Mouse (Mus musculus): ENCODE results near the gene Egfl6. TPM values are rescaled to one million over a fixed set of nuclear protein-coding genes. Genes with fewer than 3 reads are reported as not detected.

Egfl6 gene
- polyA plus RNA-seq, 1 experiment from 2014 or later, result 1.1 TPM

- H3K9me3 ChIP-seq (replicated peaks), result no peaks in the 10 kb centered on the region
- H3K27ac ChIP-seq, result no peak overlapping the region
- H3K27me3 ChIP-seq, result no peaks in the 10 kb centered on the region
- H3K4me2 ChIP-seq, result no peak overlapping the region
- DNase-seq (no peak), ATAC-seq (ENCODE audit: low read depth) (no peak)
- no peak overlapping the region for H3K9ac ChIP-seq
- WGBS (ENCODE audit: insufficient replicate concordance), result 57% methylated on average over 5 of the region's 5 CpGs
- no peak overlapping the region for H3K4me3 ChIP-seq (replicated peaks)
- H3K36me3 ChIP-seq, result no peaks in the 10 kb centered on the region
- H3K4me1 ChIP-seq (replicated peaks), result no peaks in the 10 kb centered on the region
Observed at GRCm38 (mm10) chrX:166564900-166565299, 20.6 kb downstream of the Egfl6 start.

GRCm38 (mm10) chrX:166559333-166559732, 26.2 kb downstream of the Egfl6 start:
- Histone ChIP-seq H3K36me3 (no peaks in the 10 kb centered on the region), H3K4me2 (no peak overlapping the region), H3K27ac (no peak overlapping the region), H3K27me3 (no peaks in the 10 kb centered on the region), H3K9ac (no peak overlapping the region), H3K9me3 (replicated peaks) (no peaks in the 10 kb centered on the region), H3K4me1 (replicated peaks) (no peaks in the 10 kb centered on the region), H3K4me3 (replicated peaks) (no peak overlapping the region)
- WGBS (ENCODE audit: insufficient replicate concordance), result 74% methylated on average over 3 of the region's 3 CpGs
- ATAC-seq (ENCODE audit: low read depth), result no peak
- no peak for DNase-seq

- no peak for ATAC-seq (ENCODE audit: low read depth)
- Histone ChIP-seq H3K9me3 (replicated peaks) (no peaks in the 10 kb centered on the region), H3K36me3 (no peaks in the 10 kb centered on the region), H3K4me1 (replicated peaks) (no peaks in the 10 kb centered on the region), H3K4me2 (no peak overlapping the region), H3K27me3 (no peaks in the 10 kb centered on the region), H3K4me3 (replicated peaks) (no peak overlapping the region), H3K9ac (no peak overlapping the region), H3K27ac (no peak overlapping the region)
- no peak for DNase-seq
- WGBS (ENCODE audit: insufficient replicate concordance), result 62% methylated on average over 7 of the region's 7 CpGs
Observed at GRCm38 (mm10) chrX:166552355-166552754, 33.2 kb downstream of the Egfl6 start.

- no peaks in the 10 kb centered on the region for H3K9me3 ChIP-seq (replicated peaks)
- H3K9ac ChIP-seq, result no peak overlapping the region
- 47% methylated on average over 2 of the region's 2 CpGs for WGBS (ENCODE audit: insufficient replicate concordance)
- no peaks in the 10 kb centered on the region for H3K36me3 ChIP-seq
- no peak overlapping the region for H3K27ac ChIP-seq
- H3K4me2 ChIP-seq, result no peak overlapping the region
- H3K4me3 ChIP-seq (replicated peaks), result no peak overlapping the region
- no peak for DNase-seq
- H3K27me3 ChIP-seq, result no peaks in the 10 kb centered on the region
- ATAC-seq (ENCODE audit: low read depth), result no peak
- H3K4me1 ChIP-seq (replicated peaks), result no peaks in the 10 kb centered on the region
Observed at GRCm38 (mm10) chrX:166546495-166546894, 39.0 kb downstream of the Egfl6 start.

DNA sequence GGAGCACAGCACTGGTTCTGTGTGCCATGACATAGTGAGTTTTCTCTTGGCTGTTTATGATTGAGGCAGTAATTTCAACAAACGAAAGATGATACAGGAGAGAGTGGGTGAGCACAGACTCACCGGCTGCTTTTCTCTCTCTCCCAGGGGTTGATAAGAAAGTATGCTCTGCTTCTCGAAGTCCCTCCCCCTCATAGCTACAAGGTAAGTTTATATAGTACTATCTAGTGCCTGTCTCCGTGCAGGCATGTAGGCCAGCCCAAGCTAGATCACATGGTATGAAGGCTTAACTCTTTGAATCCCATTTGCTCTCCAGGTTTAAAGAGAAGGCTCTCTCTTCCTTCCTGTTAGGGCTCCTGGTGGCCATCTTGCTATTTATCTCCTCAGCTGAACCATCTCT, 50.4 kb downstream of the Egfl6 start:
- WGBS (ENCODE audit: insufficient replicate concordance), result 38% methylated on average over 4 of the region's 4 CpGs

GRCm38 (mm10) chrX:166533432-166533831, 52.1 kb downstream of the Egfl6 start:
- Histone ChIP-seq H3K4me1 (replicated peaks) (no peaks in the 10 kb centered on the region), H3K27ac (no peak overlapping the region), H3K4me3 (replicated peaks) (no peak overlapping the region), H3K9ac (no peak overlapping the region), H3K36me3 (no peaks in the 10 kb centered on the region), H3K27me3 (no peaks in the 10 kb centered on the region), H3K4me2 (no peak overlapping the region), H3K9me3 (replicated peaks) (no peaks in the 10 kb centered on the region)
- ATAC-seq (ENCODE audit: low read depth) (no peak), DNase-seq (no peak)
- WGBS (ENCODE audit: insufficient replicate concordance), result 65% methylated on average over 4 of the region's 4 CpGs

More for the DNA sequence above, 50.4 kb downstream of the Egfl6 start:
- no peaks in the 10 kb centered on the region for H3K9me3 ChIP-seq (replicated peaks)
- DNase-seq (no peak), ATAC-seq (ENCODE audit: low read depth) (no peak)
- H3K27me3 ChIP-seq, result no peaks in the 10 kb centered on the region
- no peak overlapping the region for H3K4me3 ChIP-seq (replicated peaks)
- no peak overlapping the region for H3K4me2 ChIP-seq
- no peak overlapping the region for H3K27ac ChIP-seq
- no peaks in the 10 kb centered on the region for H3K4me1 ChIP-seq (replicated peaks)
- no peak overlapping the region for H3K9ac ChIP-seq
- no peaks in the 10 kb centered on the region for H3K36me3 ChIP-seq

- Histone ChIP-seq H3K9ac (no peak overlapping the region), H3K36me3 (no peaks in the 10 kb centered on the region), H3K27ac (no peak overlapping the region), H3K4me3 (replicated peaks) (no peak overlapping the region), H3K9me3 (replicated peaks) (no peaks in the 10 kb centered on the region), H3K4me1 (replicated peaks) (no peaks in the 10 kb centered on the region), H3K4me2 (no peak overlapping the region), H3K27me3 (no peaks in the 10 kb centered on the region)
- 28% methylated on average over 6 of the region's 6 CpGs for WGBS (ENCODE audit: insufficient replicate concordance)
- DNase-seq (no peak), ATAC-seq (ENCODE audit: low read depth) (no peak)
Observed at GRCm38 (mm10) chrX:166531671-166532070, 53.8 kb downstream of the Egfl6 start.

GRCm38 (mm10) chrX:166528126-166528525, 57.4 kb downstream of the Egfl6 start:
- 53% methylated on average over 3 of the region's 3 CpGs for WGBS (ENCODE audit: insufficient replicate concordance)
- Histone ChIP-seq H3K36me3 (no peaks in the 10 kb centered on the region), H3K4me3 (replicated peaks) (no peak overlapping the region), H3K27ac (no peak overlapping the region), H3K9me3 (replicated peaks) (no peaks in the 10 kb centered on the region), H3K4me2 (no peak overlapping the region), H3K9ac (no peak overlapping the region), H3K27me3 (no peaks in the 10 kb centered on the region), H3K4me1 (replicated peaks) (no peaks in the 10 kb centered on the region)
- DNase-seq (no peak), ATAC-seq (ENCODE audit: low read depth) (no peak)

DNA sequence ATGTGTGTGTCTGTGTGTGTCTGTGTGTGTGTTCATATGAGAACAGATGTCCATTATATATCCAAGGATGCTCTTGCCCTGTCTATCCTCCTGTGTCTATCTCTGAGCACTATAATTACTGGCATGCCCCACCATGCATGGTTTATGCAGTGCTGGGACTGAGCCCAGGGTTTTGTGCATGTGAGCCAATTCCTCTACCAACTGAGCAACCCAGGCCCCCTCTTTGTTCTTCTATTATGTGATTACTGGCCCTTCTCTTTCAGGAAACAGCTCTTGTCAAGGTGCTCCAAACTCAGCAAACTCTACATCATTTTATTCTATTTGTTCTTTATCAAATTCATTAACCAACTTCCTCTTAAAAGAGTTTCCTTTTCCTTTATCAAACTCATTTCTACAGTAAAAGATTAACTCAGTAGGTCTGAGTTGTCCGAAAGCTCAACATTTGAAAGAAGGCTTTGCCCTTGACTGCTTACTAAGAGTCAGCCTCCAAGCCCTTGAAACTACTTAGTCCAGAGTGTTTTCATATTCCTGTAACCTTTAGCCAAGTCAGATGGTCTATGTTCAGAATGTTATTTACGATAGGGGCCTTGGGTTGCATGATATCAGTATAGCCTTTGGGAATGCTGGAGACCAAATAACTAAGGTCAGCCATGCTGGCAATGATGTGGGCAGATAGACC, 59.7 kb downstream of the Egfl6 start:
- Histone ChIP-seq H3K4me2 (no peak overlapping the region), H3K9ac (no peak overlapping the region), H3K27me3 (no peaks in the 10 kb centered on the region), H3K9me3 (replicated peaks) (no peaks in the 10 kb centered on the region), H3K27ac (no peak overlapping the region), H3K4me1 (replicated peaks) (no peaks in the 10 kb centered on the region), H3K4me3 (replicated peaks) (no peak overlapping the region), H3K36me3 (no peaks in the 10 kb centered on the region)
- ATAC-seq (ENCODE audit: low read depth) (no peak), DNase-seq (no peak)
- WGBS (ENCODE audit: insufficient replicate concordance), result 63% methylated on average over 2 of the region's 2 CpGs

DNA sequence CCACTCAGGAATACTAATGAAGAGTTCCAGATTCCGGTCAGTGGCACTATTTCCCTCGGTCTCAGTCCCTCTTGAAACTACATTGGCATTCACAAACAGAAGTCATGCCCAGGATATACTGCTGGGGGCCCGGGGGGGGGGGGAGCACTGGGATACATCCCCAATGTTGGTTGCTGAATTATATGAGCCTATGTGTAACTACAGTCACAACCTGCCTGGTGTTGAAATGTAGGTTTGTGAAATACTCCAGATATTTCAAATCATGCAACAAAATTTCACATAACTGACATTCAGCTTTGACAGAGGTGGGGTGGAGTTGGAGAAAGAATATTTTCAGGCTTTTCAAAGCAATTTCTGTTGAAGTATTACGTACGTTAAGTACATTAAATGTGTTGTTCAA, 64.7 kb downstream of the Egfl6 start:
- no peaks in the 10 kb centered on the region for H3K27me3 ChIP-seq
- 63% methylated on average over 5 of the region's 5 CpGs for WGBS (ENCODE audit: insufficient replicate concordance)
- ATAC-seq (ENCODE audit: low read depth) (no peak), DNase-seq (no peak)
- H3K4me1 ChIP-seq (replicated peaks), result no peaks in the 10 kb centered on the region
- no peak overlapping the region for H3K4me2 ChIP-seq
- H3K9ac ChIP-seq, result no peak overlapping the region
- H3K4me3 ChIP-seq (replicated peaks), result no peak overlapping the region
- H3K9me3 ChIP-seq (replicated peaks), result no peaks in the 10 kb centered on the region
- H3K27ac ChIP-seq, result no peak overlapping the region
- H3K36me3 ChIP-seq, result no peaks in the 10 kb centered on the region

DNA sequence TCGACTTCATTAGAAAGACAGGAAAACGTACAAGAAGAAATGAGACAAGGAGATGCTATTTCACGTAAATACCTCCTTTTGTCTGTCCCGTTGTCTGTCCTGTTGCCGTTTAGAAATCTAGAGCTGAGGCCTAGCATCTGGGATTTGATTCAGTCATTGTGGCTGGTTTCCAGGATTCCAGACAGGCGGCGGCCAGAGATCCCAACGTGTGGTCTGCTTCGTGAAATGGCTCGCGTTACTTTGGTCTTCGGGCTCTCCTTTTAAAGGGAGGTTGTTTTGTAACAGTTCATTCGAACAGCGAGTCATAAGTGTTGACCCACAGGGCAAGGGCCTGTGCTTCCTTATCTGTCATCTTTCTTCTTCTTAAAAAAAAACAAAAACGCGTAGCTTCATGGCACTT, 67.2 kb downstream of the Egfl6 start, which contains the start of gene Tceanc:
TSS of gene Tceanc (minus strand) at position 223 of the 400 bp plus-strand sequence.
- no peak within 1 kb of the TSS for H3K9ac ChIP-seq
- ATAC-seq (ENCODE audit: low read depth) (no peak), DNase-seq (no peak)
- H3K9me3 ChIP-seq (replicated peaks), result no peaks in the 10 kb centered on the region
- peaks cover 11% of the 10 kb centered on the region for H3K4me1 ChIP-seq (replicated peaks)
- H3K36me3 ChIP-seq, result no peaks in the 10 kb centered on the region
- no peaks in the 10 kb centered on the region for H3K27me3 ChIP-seq
- H3K4me2 ChIP-seq, result no peak within 1 kb of the TSS
- H3K4me3 ChIP-seq (replicated peaks), result no peak within 1 kb of the TSS
- no peak within 1 kb of the TSS for H3K27ac ChIP-seq
- WGBS (ENCODE audit: insufficient replicate concordance), result 64% methylated on average over 16 of the region's 16 CpGs

GRCm38 (mm10) chrX:166516631-166517030, 68.9 kb downstream of the Egfl6 start:
- ATAC-seq (ENCODE audit: low read depth) (no peak), DNase-seq (no peak)
- Histone ChIP-seq H3K4me2 (no peak overlapping the region), H3K9me3 (replicated peaks) (no peaks in the 10 kb centered on the region), H3K4me1 (replicated peaks) (peaks cover 26% of the 10 kb centered on the region), H3K9ac (no peak overlapping the region), H3K36me3 (no peaks in the 10 kb centered on the region), H3K27me3 (no peaks in the 10 kb centered on the region), H3K4me3 (replicated peaks) (no peak overlapping the region), H3K27ac (no peak overlapping the region)
- WGBS (ENCODE audit: insufficient replicate concordance), result 55% methylated on average over 1 of the region's 1 CpGs
